Mouse (Mus musculus) stomach, adult 2 months (tissue): ENCODE results near the gene Eif3g. TPM values are rescaled to one million over a fixed set of nuclear protein-coding genes. Genes with fewer than 3 reads are reported as not detected.

ENCODE experiments used
- polyA plus RNA-seq: library from polyadenylated mRNA; depleted of rRNA; stranded (reverse); fragments of >200 nt; gene quantifications from 2 replicates; pipeline ENCODE4 v1.2.3, GENCODE M21; 2012; rRNA removed

Eif3g gene
- polyA plus RNA-seq: 65.9 and 73.1 TPM in 2 replicates

DNA sequence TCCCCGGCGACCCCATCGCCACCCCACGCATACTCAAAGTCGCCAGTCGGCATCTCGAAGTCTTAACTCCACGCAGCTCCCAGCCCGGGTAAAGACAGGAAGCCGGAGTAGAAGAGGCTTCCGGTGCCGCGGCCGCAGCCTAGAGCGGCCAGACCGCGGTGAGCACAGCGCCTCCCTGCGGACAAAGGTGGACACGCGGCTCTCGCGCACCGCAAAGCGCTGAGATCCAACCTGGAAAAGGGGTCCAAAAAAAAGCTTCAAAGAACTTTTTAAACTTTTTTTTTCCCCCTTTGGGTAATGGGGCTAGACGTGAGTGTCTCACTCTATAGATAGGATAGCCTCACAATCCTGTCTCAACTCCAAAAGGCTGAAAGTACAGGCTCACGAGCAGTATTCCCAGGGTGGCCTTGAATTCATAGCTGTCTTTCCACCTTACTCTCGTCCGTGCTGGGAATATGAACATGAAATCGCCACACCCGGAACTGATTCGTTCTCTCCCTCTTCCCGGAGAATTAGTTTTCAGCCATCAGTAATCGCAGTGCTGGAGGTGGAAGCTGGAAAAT is at the start of gene Eif3g:
Gene Eif3g, minus strand, starts transcription at position 113 of the 563 bp plus-strand sequence.

DNA sequence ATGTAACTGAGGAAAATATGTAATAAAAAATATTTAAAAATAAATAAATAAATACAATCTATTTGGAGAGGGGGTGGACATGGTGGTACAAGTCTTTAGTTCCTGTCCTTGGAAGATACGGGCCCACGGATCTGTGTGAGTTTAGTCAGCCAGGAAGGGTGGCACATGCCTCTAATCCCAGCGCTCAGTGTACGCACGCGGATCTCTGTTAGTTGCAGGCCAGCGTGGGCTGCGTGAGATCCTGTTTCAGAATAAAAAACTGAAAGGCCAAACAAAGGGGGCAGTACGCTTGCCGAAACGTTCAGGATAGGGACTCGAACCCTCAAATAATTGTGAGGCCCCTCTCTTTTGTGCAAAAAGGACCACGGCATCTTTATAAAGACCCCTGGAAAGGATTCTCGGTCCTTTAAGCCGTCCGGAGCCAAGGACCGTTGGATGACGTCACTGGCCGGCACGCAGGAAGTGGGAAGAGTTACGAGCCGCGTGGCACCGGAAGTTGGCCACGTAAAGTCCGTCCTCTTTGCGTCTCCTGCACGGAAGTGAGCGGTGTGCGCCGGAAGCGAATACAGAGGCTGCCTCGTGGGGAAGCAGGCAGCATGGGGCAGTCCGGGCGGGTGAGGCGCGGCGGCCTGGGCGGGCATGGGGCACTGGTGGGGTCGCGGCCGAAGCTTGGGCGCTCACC is 10.6 kb downstream of the Eif3g start, which contains the start of gene Ppan:
Gene Ppan, plus strand, starts transcription at position 472 of the 682 bp plus-strand sequence.

DNA sequence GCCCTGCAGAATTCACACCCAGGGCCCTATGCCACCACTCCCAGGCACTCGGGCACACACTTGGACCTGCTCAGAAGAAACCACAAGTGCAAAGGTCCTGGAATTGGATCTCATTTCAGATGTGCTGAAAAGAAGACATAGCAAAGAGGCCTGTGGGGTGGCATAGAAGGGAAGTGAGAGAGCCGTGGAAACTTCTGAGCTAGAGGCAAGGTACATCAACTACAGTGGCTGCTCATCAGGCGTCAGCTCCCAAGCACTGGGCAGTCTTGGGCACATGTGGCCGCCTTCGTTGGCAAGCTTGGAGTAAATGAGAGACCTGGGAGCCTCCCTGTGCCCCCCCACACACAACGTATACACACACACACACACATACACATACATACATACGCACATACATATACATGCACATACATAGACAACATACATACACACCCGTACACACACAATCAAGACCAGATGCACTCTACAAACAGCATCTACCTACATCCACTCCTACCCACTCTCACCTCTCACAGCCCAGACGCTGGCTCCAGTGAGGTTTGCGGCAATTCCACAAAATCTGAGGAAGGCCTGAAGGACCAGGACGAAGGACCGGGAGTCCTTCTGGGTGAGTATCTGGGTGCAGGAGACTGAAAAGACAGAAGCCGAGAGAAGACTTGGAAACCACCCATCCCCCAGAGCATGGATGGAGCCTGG is 19.2 kb downstream of the Eif3g start, which contains the start of gene Angptl6:
Gene Angptl6, minus strand, starts transcription at position 631 of the 696 bp plus-strand sequence.

DNA sequence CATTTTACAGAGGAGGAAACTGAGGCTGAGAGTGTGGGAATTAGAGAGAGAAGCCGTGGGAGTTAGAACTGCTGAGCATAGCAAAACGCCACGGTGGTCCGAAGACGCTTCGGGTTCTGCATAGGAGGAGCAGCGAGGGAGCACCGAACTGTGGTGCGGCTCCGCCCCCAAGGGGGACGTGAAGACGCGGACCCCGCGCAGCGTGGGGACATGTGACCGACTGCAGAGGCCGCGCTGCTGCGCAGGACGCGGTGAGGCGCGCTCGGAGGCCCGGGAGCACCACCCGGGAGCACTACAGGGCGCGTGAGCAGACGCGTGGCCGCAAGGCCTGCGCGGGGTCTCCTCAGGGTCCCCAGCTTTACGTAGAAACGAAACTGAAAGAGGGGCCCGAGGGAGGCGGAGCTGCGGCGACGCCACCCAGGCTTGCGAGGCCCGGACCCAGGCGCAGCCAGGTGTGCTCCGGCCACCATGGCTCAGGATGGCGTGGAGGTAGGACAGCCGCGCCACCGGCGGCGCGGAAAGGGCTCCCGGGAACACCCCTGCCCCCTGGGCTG is 29.9 kb downstream of the Eif3g start, which contains the start of gene A230050P20Rik:
Gene A230050P20Rik, plus strand, starts transcription at position 195 of the 554 bp plus-strand sequence.

Other genes starting within 250 kb of the Eif3g start
- 6.4 and 9.3 TPM in 2 replicates for gene Pin1, start 246.5 kb downstream of the Eif3g start, polyA plus RNA-seq
- gene Olfm2, start 152.3 kb downstream of the Eif3g start, polyA plus RNA-seq: 0.68 and 0.78 TPM in 2 replicates
- gene Col5a3, start 83.6 kb downstream of the Eif3g start, polyA plus RNA-seq: 7.6 and 8.7 TPM in 2 replicates
- gene Rdh8, start 80.1 kb downstream of the Eif3g start, polyA plus RNA-seq: not detected in 2 replicates
- 27.0 and 29.6 TPM in 2 replicates for gene A230050P20Rik, start 30.0 kb downstream of the Eif3g start, polyA plus RNA-seq
- 4.6 and 6.6 TPM in 2 replicates for gene Angptl6, start 18.9 kb downstream of the Eif3g start, polyA plus RNA-seq
- 46.2 and 52.6 TPM in 2 replicates for gene Ppan, start 10.4 kb downstream of the Eif3g start, polyA plus RNA-seq
- gene Dnmt1, start 61.3 kb upstream of the Eif3g start, polyA plus RNA-seq: 11.1 and 12.4 TPM in 2 replicates
- gene S1pr2, start 78.2 kb upstream of the Eif3g start, polyA plus RNA-seq: 3.9 and 4.3 TPM in 2 replicates
- gene Mrpl4, start 104.1 kb upstream of the Eif3g start, polyA plus RNA-seq: 76.8 and 86.2 TPM in 2 replicates
- 3.9 and 4.4 TPM in 2 replicates for gene Icam1, start 117.4 kb upstream of the Eif3g start, polyA plus RNA-seq
- gene Icam4, start 130.8 kb upstream of the Eif3g start, polyA plus RNA-seq: 0.21 and 0.30 TPM in 2 replicates
- gene Icam5, start 133.4 kb upstream of the Eif3g start, polyA plus RNA-seq: 0.21 and 0.48 TPM in 2 replicates
- gene Zglp1, start 168.5 kb upstream of the Eif3g start, polyA plus RNA-seq: 0.12 and 1.0 TPM in 2 replicates
- gene Gm49373, start 174.5 kb upstream of the Eif3g start, polyA plus RNA-seq: 0.09 TPM in 1 of 2 replicates, not detected in the other
- 22.8 and 51.6 TPM in 2 replicates for gene Fdx1l, start 175.0 kb upstream of the Eif3g start, polyA plus RNA-seq
- 6.2 and 11.8 TPM in 2 replicates for gene Gm38431, start 193.4 kb upstream of the Eif3g start, polyA plus RNA-seq
- 31.9 and 36.1 TPM in 2 replicates for gene Raver1, start 193.4 kb upstream of the Eif3g start, polyA plus RNA-seq
- 12.0 and 13.6 TPM in 2 replicates for gene Tyk2, start 232.6 kb upstream of the Eif3g start, polyA plus RNA-seq